Mouse (Mus musculus): ENCODE results near the gene Hist1h2an. TPM values are rescaled to one million over a fixed set of nuclear protein-coding genes. Genes with fewer than 3 reads are reported as not detected.
A peak's percentile ranks its signal among the peaks of the same experiment; 100 is the strongest.
"Not testable (repeated sequence)": the region's sequence is repeated elsewhere in the genome, so short reads cannot be mapped to it uniquely, and the experiment has no call there.

The Hist1h2an gene
- not detected in 2 replicates for polyA plus RNA-seq (2012; ENCODE audit: insufficient read depth, insufficient read length, missing spikeins)

- peak within 1 kb of the TSS; percentile 52 for H3K4me3 ChIP-seq (ENCODE audit: insufficient read depth, low read depth, low read length)
- H3K27ac ChIP-seq (replicated peaks; ENCODE audit: low read depth, low read length); H3K4me1 ChIP-seq (ENCODE audit: control insufficient read depth, insufficient read depth, insufficient read length, low read length): not testable (repeated sequence)
Observed at GRCm38 (mm10) chr13:21786899-21787629, at the start of gene Hist1h2an, which contains the start of gene Hist1h2bp. Hist1h2an (minus strand) TSS chr13:21787218. Hist1h2bp (plus strand) TSS chr13:21787461.

GRCm38 (mm10) chr13:21833461-21833860, 46.4 kb upstream of the Hist1h2an start, which contains the start of the genes Hist1h2ap and Hist1h2br:
Hist1h2ap (minus strand) TSS chr13:21833507.
Hist1h2br (plus strand) TSS chr13:21833743.
- H3K27ac ChIP-seq (replicated peaks; ENCODE audit: low read depth, low read length); H3K4me3 ChIP-seq (ENCODE audit: insufficient read depth, low read depth, low read length); H3K4me1 ChIP-seq (ENCODE audit: control insufficient read depth, insufficient read depth, insufficient read length, low read length): not testable (repeated sequence)

- H3K4me1 ChIP-seq (ENCODE audit: control insufficient read depth, insufficient read depth, insufficient read length, low read length); H3K27ac ChIP-seq (replicated peaks; ENCODE audit: low read depth, low read length): not testable (repeated sequence)
- peak within 1 kb of the TSS; percentile 42 for H3K4me3 ChIP-seq (ENCODE audit: insufficient read depth, low read depth, low read length)
Observed at GRCm38 (mm10) chr13:21831418-21832394, 44.7 kb upstream of the Hist1h2an start, which contains the start of gene Hist1h4n. Hist1h4n (minus strand) TSS chr13:21832196.

GRCm38 (mm10) chr13:21830344-21830743, 43.3 kb upstream of the Hist1h2an start:
- H3K4me1 ChIP-seq (ENCODE audit: control insufficient read depth, insufficient read depth, insufficient read length, low read length) = no peaks in the 10 kb centered on the region
- H3K4me3 ChIP-seq (ENCODE audit: insufficient read depth, low read depth, low read length) = no peak overlapping the region
- H3K27ac ChIP-seq (replicated peaks; ENCODE audit: low read depth, low read length) = no peak overlapping the region

GRCm38 (mm10) chr13:21828511-21828910, 41.5 kb upstream of the Hist1h2an start:
- H3K27ac ChIP-seq (replicated peaks; ENCODE audit: low read depth, low read length) = no peak overlapping the region

GRCm38 (mm10) chr13:21820082-21820890, 33.3 kb upstream of the Hist1h2an start:
- not testable (repeated sequence) for H3K4me3 ChIP-seq (ENCODE audit: insufficient read depth, low read depth, low read length); H3K4me1 ChIP-seq (ENCODE audit: control insufficient read depth, insufficient read depth, insufficient read length, low read length); H3K27ac ChIP-seq (replicated peaks; ENCODE audit: low read depth, low read length)

More at GRCm38 (mm10) chr13:21828511-21828910, 41.5 kb upstream of the Hist1h2an start:
- no peak overlapping the region for H3K4me3 ChIP-seq (ENCODE audit: insufficient read depth, low read depth, low read length)
- H3K4me1 ChIP-seq (ENCODE audit: control insufficient read depth, insufficient read depth, insufficient read length, low read length) = no peaks in the 10 kb centered on the region

- not testable (repeated sequence) for H3K4me1 ChIP-seq (ENCODE audit: control insufficient read depth, insufficient read depth, insufficient read length, low read length); H3K27ac ChIP-seq (replicated peaks; ENCODE audit: low read depth, low read length)
- peak overlapping the region; percentile 10; the same call in 1 of the 2 replicates for H3K4me3 ChIP-seq (ENCODE audit: insufficient read depth, low read depth, low read length)
Observed at GRCm38 (mm10) chr13:21812092-21812491, 25.1 kb upstream of the Hist1h2an start.

- not testable (repeated sequence) for H3K4me1 ChIP-seq (ENCODE audit: control insufficient read depth, insufficient read depth, insufficient read length, low read length); H3K27ac ChIP-seq (replicated peaks; ENCODE audit: low read depth, low read length)
- H3K4me3 ChIP-seq (ENCODE audit: insufficient read depth, low read depth, low read length) = peak within 1 kb of the TSS; percentile 10; the same call in 1 of the 2 replicates
Observed at GRCm38 (mm10) chr13:21811539-21811938, 24.5 kb upstream of the Hist1h2an start, which contains the start of gene Hist1h4m. Hist1h4m (plus strand) TSS chr13:21811746.

GRCm38 (mm10) chr13:21811074-21811473, 24.1 kb upstream of the Hist1h2an start:
- not testable (repeated sequence) for H3K4me1 ChIP-seq (ENCODE audit: control insufficient read depth, insufficient read depth, insufficient read length, low read length); H3K4me3 ChIP-seq (ENCODE audit: insufficient read depth, low read depth, low read length); H3K27ac ChIP-seq (replicated peaks; ENCODE audit: low read depth, low read length)

- H3K27ac ChIP-seq (replicated peaks; ENCODE audit: low read depth, low read length); H3K4me1 ChIP-seq (ENCODE audit: control insufficient read depth, insufficient read depth, insufficient read length, low read length); H3K4me3 ChIP-seq (ENCODE audit: insufficient read depth, low read depth, low read length): not testable (repeated sequence)
Observed at GRCm38 (mm10) chr13:21810073-21810472, 23.1 kb upstream of the Hist1h2an start, which contains the start of the genes Hist1h2bq and Hist1h2ao. Hist1h2bq (minus strand) TSS chr13:21810197. Hist1h2ao (plus strand) TSS chr13:21810465.

- H3K27ac ChIP-seq (replicated peaks; ENCODE audit: low read depth, low read length); H3K4me1 ChIP-seq (ENCODE audit: control insufficient read depth, insufficient read depth, insufficient read length, low read length); H3K4me3 ChIP-seq (ENCODE audit: insufficient read depth, low read depth, low read length): not testable (repeated sequence)
Observed at GRCm38 (mm10) chr13:21803058-21803457, 16.0 kb upstream of the Hist1h2an start.

- not testable (repeated sequence) for H3K4me3 ChIP-seq (ENCODE audit: insufficient read depth, low read depth, low read length); H3K4me1 ChIP-seq (ENCODE audit: control insufficient read depth, insufficient read depth, insufficient read length, low read length); H3K27ac ChIP-seq (replicated peaks; ENCODE audit: low read depth, low read length)
Observed at GRCm38 (mm10) chr13:21797163-21797562, 10.1 kb upstream of the Hist1h2an start.

GRCm38 (mm10) chr13:21795584-21795983, 8.6 kb upstream of the Hist1h2an start:
- no peaks in the 10 kb centered on the region for H3K4me1 ChIP-seq (ENCODE audit: control insufficient read depth, insufficient read depth, insufficient read length, low read length)
- no peak overlapping the region for H3K27ac ChIP-seq (replicated peaks; ENCODE audit: low read depth, low read length)
- H3K4me3 ChIP-seq (ENCODE audit: insufficient read depth, low read depth, low read length) = no peak overlapping the region

GRCm38 (mm10) chr13:21790601-21791283, 3.7 kb upstream of the Hist1h2an start:
- no peak overlapping the region for H3K27ac ChIP-seq (replicated peaks; ENCODE audit: low read depth, low read length)
- peak overlapping the region; percentile 23 for H3K4me3 ChIP-seq (ENCODE audit: insufficient read depth, low read depth, low read length)
- H3K4me1 ChIP-seq (ENCODE audit: control insufficient read depth, insufficient read depth, insufficient read length, low read length) = no peaks in the 10 kb centered on the region

Measured in brown adipose tissue, adult 24 weeks (tissue).